ENCODE assay signal across 14 mouse cellular contexts in the genomic region with DNA sequence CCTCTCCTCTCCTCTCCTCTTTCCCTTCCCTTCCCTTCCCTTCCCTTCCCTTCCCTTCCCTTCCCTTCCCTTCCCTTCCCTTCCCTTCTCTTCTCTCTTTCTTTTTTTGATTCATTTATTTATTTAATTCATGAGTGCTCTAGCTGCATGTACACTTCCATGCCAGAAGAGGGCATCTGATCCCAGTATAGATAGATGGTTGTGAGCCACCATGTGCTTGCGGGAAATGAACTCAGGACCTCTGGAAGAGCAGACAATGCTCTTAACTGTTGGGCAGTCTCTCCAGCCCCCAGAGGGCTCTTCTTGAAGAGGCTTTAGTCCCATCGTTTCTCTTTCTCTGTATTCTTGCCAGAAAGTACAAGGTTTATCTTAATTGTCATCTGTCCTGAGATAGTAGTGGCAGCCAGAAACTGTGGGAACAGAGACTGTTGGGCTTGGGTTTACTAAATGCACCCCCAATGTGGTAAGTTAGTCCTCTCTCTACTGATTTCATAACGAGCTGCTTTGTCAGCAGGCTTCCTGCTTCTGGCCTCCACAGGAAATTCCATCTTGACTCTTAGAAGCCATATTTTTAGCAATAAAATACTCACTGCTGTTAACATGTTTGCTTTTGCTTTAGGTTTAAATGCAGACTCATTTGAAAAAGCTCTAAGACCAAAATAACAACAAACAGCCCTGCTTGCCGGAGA. TPM values are rescaled to one million over a fixed set of nuclear protein-coding genes. Genes with fewer than 3 reads are reported as not detected.
DNase-seq lines count a peak whose midpoint lies in the region; ATAC-seq and TF ChIP-seq lines count a peak whose summit lies in the region.
"Had no signal": no experiment of that assay in that cellular context is flagged by ENCODE, and none has a peak within 500 bp of the region (broad histone marks: within the 10 kb centered on the region; RNA-seq: fewer than 3 reads in every experiment).

No protein-coding gene starts in this region.

- WGBS in forebrain, postnatal 0 days: 46% methylated on average over 4 of the region's 4 CpGs
- 63% methylated on average over 4 of the region's 4 CpGs for WGBS in forebrain, embryonic 11.5 days
- 41% methylated on average over 4 of the region's 4 CpGs for WGBS in lung, postnatal 0 days

- no peak for ATAC-seq in forebrain, postnatal 0 days
- no peak for ATAC-seq in forebrain, embryonic 11.5 days (replicated peaks; ENCODE audit: low FRiP score)
- ATAC-seq in lung, postnatal 0 days: no peak
- ATAC-seq in common myeloid progenitor, adult 5-6 weeks (replicated peaks; ENCODE audit: low read depth, poor library complexity, severe bottlenecking): peak; percentile 71
- ATAC-seq: activated CD4-positive, CD25-positive, alpha-beta regulatory T cell, adult 4 months had no signal

- H3K27me3 ChIP-seq in forebrain, postnatal 0 days (ENCODE audit: insufficient read depth, low read length): no peaks in the 10 kb centered on the region
- no peaks in the 10 kb centered on the region for H3K27me3 ChIP-seq in forebrain, embryonic 11.5 days (ENCODE audit: control insufficient read depth, insufficient read depth, low read length)
- no peaks in the 10 kb centered on the region for H3K27me3 ChIP-seq in lung, postnatal 0 days (replicated peaks; ENCODE audit: insufficient read depth, low read length)
- H3K27me3 ChIP-seq: embryonic facial prominence, embryonic 12.5 days; limb, embryonic 12.5 days had no signal

- no peak overlapping the region for H3K4me2 ChIP-seq in forebrain, postnatal 0 days (ENCODE audit: low read depth)
- H3K4me2 ChIP-seq in forebrain, embryonic 11.5 days (ENCODE audit: low read depth, low read length, severe bottlenecking): no peak overlapping the region
- H3K4me2 ChIP-seq in lung, postnatal 0 days (replicated peaks; ENCODE audit: low read depth, low read length): no peak overlapping the region
- H3K4me2 ChIP-seq: embryonic facial prominence, embryonic 12.5 days; limb, embryonic 12.5 days had no signal

- no peaks in the 10 kb centered on the region for H3K4me1 ChIP-seq in forebrain, postnatal 0 days (ENCODE audit: insufficient read depth)
- H3K4me1 ChIP-seq in forebrain, embryonic 11.5 days (replicated peaks; ENCODE audit: control insufficient read depth, insufficient read depth, low read length): no peaks in the 10 kb centered on the region
- no peaks in the 10 kb centered on the region for H3K4me1 ChIP-seq in lung, postnatal 0 days (ENCODE audit: insufficient read depth, low read depth, low read length)
- H3K4me1 ChIP-seq: embryonic facial prominence, embryonic 12.5 days; limb, embryonic 12.5 days had no signal

- H3K9ac ChIP-seq in forebrain, postnatal 0 days: no peak overlapping the region
- no peak overlapping the region for H3K9ac ChIP-seq in forebrain, embryonic 11.5 days (ENCODE audit: low read length)
- H3K9ac ChIP-seq in lung, postnatal 0 days (replicated peaks; ENCODE audit: low read depth): no peak overlapping the region
- H3K9ac ChIP-seq: embryonic facial prominence, embryonic 12.5 days; limb, embryonic 12.5 days had no signal

- no peak for TF ChIP-seq EP300 in lung, postnatal 0 days (IDR thresholded peaks at IDR 0.05)

- H3K36me3 ChIP-seq in forebrain, postnatal 0 days (ENCODE audit: insufficient read depth): no peaks in the 10 kb centered on the region
- no peaks in the 10 kb centered on the region for H3K36me3 ChIP-seq in forebrain, embryonic 11.5 days (ENCODE audit: control insufficient read depth, insufficient read depth, low read length)
- H3K36me3 ChIP-seq in lung, postnatal 0 days (ENCODE audit: insufficient read depth, low read length): no peaks in the 10 kb centered on the region
- H3K36me3 ChIP-seq: embryonic facial prominence, embryonic 12.5 days; limb, embryonic 12.5 days had no signal

- peak; percentile 62 for TF ChIP-seq CTCF in forebrain, postnatal 0 days (IDR thresholded peaks at IDR 0.05; ENCODE audit: low read depth)
- TF ChIP-seq CTCF in lung, postnatal 0 days (IDR thresholded peaks at IDR 0.05): peak; percentile 36

- H3K9me3 ChIP-seq in forebrain, postnatal 0 days (ENCODE audit: low read length): no peaks in the 10 kb centered on the region
- no peaks in the 10 kb centered on the region for H3K9me3 ChIP-seq in forebrain, embryonic 11.5 days (ENCODE audit: control insufficient read depth, low read length)
- no peaks in the 10 kb centered on the region for H3K9me3 ChIP-seq in lung, postnatal 0 days (ENCODE audit: low read length)
- H3K9me3 ChIP-seq: embryonic facial prominence, embryonic 12.5 days; limb, embryonic 12.5 days had no signal

- peak; percentile 24 for DNase-seq in forebrain, postnatal 0 days
- no peak for DNase-seq in forebrain, embryonic 11.5 days (ENCODE audit: low spot score)
- peak; percentile 8 for DNase-seq in lung, postnatal 0 days (ENCODE audit: low spot score)
- no peak for DNase-seq in lung, adult 18-20 months
- DNase-seq in retina, embryonic 14.5 days (ENCODE audit: low spot score): peak; percentile 31
- no peak for DNase-seq in urinary bladder, postnatal 4 days (ENCODE audit: low spot score in 2 of 2)
- no peak for DNase-seq in spleen, postnatal 4 days (ENCODE audit: low spot score in 2 of 2)
- DNase-seq: layer of hippocampus, adult 9-11 months; thymus, adult 18-20 months had no signal

- H3K27ac ChIP-seq in forebrain, postnatal 0 days (ENCODE audit: low read depth, low read length): no peak overlapping the region
- no peak overlapping the region for H3K27ac ChIP-seq in forebrain, embryonic 11.5 days (ENCODE audit: low read depth, low read length)
- H3K27ac ChIP-seq in lung, postnatal 0 days (ENCODE audit: low read length): no peak overlapping the region
- H3K27ac ChIP-seq: embryonic facial prominence, embryonic 12.5 days; limb, embryonic 12.5 days had no signal

- no peak overlapping the region for H3K4me3 ChIP-seq in forebrain, postnatal 0 days (ENCODE audit: low read depth, low read length)
- H3K4me3 ChIP-seq in forebrain, embryonic 11.5 days (ENCODE audit: low read depth, low read length): no peak overlapping the region
- H3K4me3 ChIP-seq in lung, postnatal 0 days (ENCODE audit: low read depth, low read length): no peak overlapping the region
- H3K4me3 ChIP-seq: embryonic facial prominence, embryonic 12.5 days; limb, embryonic 12.5 days had no signal

RNA-seq across cellular contexts. Expression of a gene that starts 36.9 kb away (rescaled TPM):
- total RNA-seq in forebrain, postnatal 0 days (2014; rRNA removed): 4.9 and 6.0 TPM in 2 replicates
- 1.2 and 2.0 TPM in 2 replicates for polyA plus RNA-seq in forebrain, postnatal 0 days (2015; fragmentation: Nextera tagmentation; extraction: Ambion mirVana)
- polyA plus RNA-seq in forebrain, embryonic 11.5 days (2014; fragmentation: Nextera tagmentation; extraction: Ambion mirVana): 1.8 and 1.9 TPM in 2 replicates
- polyA plus RNA-seq in lung, postnatal 0 days (2015; fragmentation: Nextera tagmentation; extraction: Ambion mirVana): 0.02 and 0.08 TPM in 2 replicates
- not detected in 2 replicates for total RNA-seq in common myeloid progenitor, adult 5-6 weeks (2017)
- total RNA-seq: monocyte, adult 5-6 weeks had no signal
- polyA plus RNA-seq: limb, embryonic 12.5 days had no signal

Comparison
In these comparisons a context has a peak if more than half of its experiments do, and no peak if none do; other contexts are left out.
1. DNase-seq: peak in forebrain, postnatal 0 days (single experiment), lung, postnatal 0 days (single experiment) and retina, embryonic 14.5 days (single experiment); none in forebrain, embryonic 11.5 days (single experiment), lung, adult 18-20 months (0 of 2), urinary bladder, postnatal 4 days (0 of 2) and spleen, postnatal 4 days (0 of 2).